8 mouse cellular contexts compared by ENCODE assay signal in the genomic region with DNA sequence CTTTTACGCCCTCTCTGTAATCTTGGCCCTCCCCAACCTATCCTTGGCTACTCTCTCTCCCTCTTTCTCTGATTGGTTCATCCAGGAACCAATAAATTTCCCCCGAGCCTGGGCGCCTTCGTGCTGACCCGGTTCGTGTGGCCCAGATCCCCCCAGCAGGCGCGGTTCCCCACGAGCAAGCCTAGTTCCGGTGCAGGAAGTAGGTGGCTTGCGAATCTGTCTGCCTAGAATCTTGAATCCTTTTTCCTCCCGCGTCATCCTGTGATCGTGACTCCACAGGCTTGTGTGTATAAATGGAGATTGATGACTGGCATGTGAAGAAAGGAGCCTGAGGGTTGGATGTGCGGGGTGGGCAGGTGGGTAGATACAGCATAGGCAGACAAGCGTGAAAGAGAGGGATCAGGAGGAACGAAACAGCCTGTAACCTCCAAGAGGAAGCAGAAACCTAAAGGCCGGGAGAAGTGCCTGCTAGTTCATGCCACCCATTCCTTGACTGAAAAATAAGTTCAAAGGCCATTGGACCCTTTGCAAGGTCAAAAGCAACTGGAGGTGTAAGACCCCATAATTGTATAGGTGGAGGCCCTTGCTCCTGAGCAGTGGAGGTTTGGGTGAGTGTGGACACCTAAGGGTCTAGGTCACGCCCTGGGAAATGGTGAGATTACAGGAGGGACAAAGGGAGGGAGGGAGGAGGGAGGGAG. TPM values are rescaled to one million over a fixed set of nuclear protein-coding genes. Genes with fewer than 3 reads are reported as not detected.
DNase-seq lines count a peak whose midpoint lies in the region; ATAC-seq lines count a peak whose summit lies in the region.

No protein-coding gene starts in this region.

- H3K9ac ChIP-seq in forebrain, embryonic 15.5 days (replicated peaks) = peak overlapping the region; percentile 86
- peak overlapping the region; percentile 86 for H3K9ac ChIP-seq in hindbrain, embryonic 12.5 days
- peak overlapping the region; percentile 91; the same call in 1 of the 2 replicates for H3K9ac ChIP-seq in neural tube, embryonic 14.5 days (replicated peaks; ENCODE audit: low read depth, low read length)

- H3K4me3 ChIP-seq in forebrain, embryonic 15.5 days = peak overlapping the region; percentile 85
- H3K4me3 ChIP-seq in hindbrain, embryonic 12.5 days = peak overlapping the region; percentile 79
- H3K4me3 ChIP-seq in neural tube, embryonic 14.5 days (ENCODE audit: low read depth, low read length) = peak overlapping the region; percentile 81

- H3K4me1 ChIP-seq in forebrain, embryonic 15.5 days = peaks cover 20% of the 10 kb centered on the region
- peaks cover 18% of the 10 kb centered on the region for H3K4me1 ChIP-seq in hindbrain, embryonic 12.5 days
- H3K4me1 ChIP-seq in neural tube, embryonic 14.5 days (ENCODE audit: control insufficient read depth, insufficient read depth, low read length) = no peaks in the 10 kb centered on the region

- peak overlapping the region; percentile 98 for H3K4me2 ChIP-seq in forebrain, embryonic 15.5 days (replicated peaks)
- peak overlapping the region; percentile 95 for H3K4me2 ChIP-seq in hindbrain, embryonic 12.5 days (replicated peaks)
- peak overlapping the region; percentile 96 for H3K4me2 ChIP-seq in neural tube, embryonic 14.5 days (ENCODE audit: low read depth, low read length)

- 2% methylated on average over 18 of the region's 19 CpGs for WGBS in forebrain, embryonic 15.5 days
- WGBS in hindbrain, embryonic 12.5 days = 2% methylated on average over 18 of the region's 19 CpGs
- WGBS in neural tube, embryonic 14.5 days = 2% methylated on average over 18 of the region's 19 CpGs

- DNase-seq in CD4-positive, CD25-positive, alpha-beta regulatory T cell, adult 2 months (ENCODE audit: low read depth, low spot score) = peak; percentile 74
- DNase-seq in layer of hippocampus, adult 8-10 months (ENCODE audit: low spot score in 2 of 2) = peak; percentile 39 to 47
- DNase-seq in lung, adult 18-20 months = peak; percentile 17 to 20

- H3K27ac ChIP-seq in forebrain, embryonic 15.5 days (replicated peaks) = peak overlapping the region; percentile 39; the same call in 1 of the 2 replicates
- peak overlapping the region; percentile 48 for H3K27ac ChIP-seq in hindbrain, embryonic 12.5 days
- H3K27ac ChIP-seq in neural tube, embryonic 14.5 days (ENCODE audit: low read depth, low read length) = peak overlapping the region; percentile 90

- no peaks in the 10 kb centered on the region for H3K9me3 ChIP-seq in forebrain, embryonic 15.5 days
- H3K9me3 ChIP-seq in hindbrain, embryonic 12.5 days (replicated peaks) = no peaks in the 10 kb centered on the region
- H3K9me3 ChIP-seq in neural tube, embryonic 14.5 days (ENCODE audit: control insufficient read depth, low read length) = no peaks in the 10 kb centered on the region

- no peaks in the 10 kb centered on the region for H3K36me3 ChIP-seq in forebrain, embryonic 15.5 days
- H3K36me3 ChIP-seq in hindbrain, embryonic 12.5 days = no peaks in the 10 kb centered on the region
- H3K36me3 ChIP-seq in neural tube, embryonic 14.5 days (ENCODE audit: control insufficient read depth, insufficient read depth, low read length) = no peaks in the 10 kb centered on the region

- ATAC-seq in cerebellum, adult (ENCODE audit: insufficient number of reproducible peaks, low FRiP score, low TSS enrichment) = peak; percentile 74
- ATAC-seq in forebrain, embryonic 15.5 days (replicated peaks) = 0 out of 2 replicates have a peak, but pooled peaks have one; percentile 14
- peak; percentile 59 for ATAC-seq in hindbrain, embryonic 12.5 days (ENCODE audit: low FRiP score)
- ATAC-seq in neural tube, embryonic 14.5 days (ENCODE audit: low read depth) = peak; percentile 30
- ATAC-seq in erythroblast, adult 5-6 weeks (replicated peaks; ENCODE audit: low FRiP score, poor library complexity, severe bottlenecking) = no peak

- H3K27me3 ChIP-seq in forebrain, embryonic 15.5 days = no peaks in the 10 kb centered on the region
- peaks cover 6% of the 10 kb centered on the region; the same call in 1 of the 2 replicates for H3K27me3 ChIP-seq in hindbrain, embryonic 12.5 days
- no peaks in the 10 kb centered on the region for H3K27me3 ChIP-seq in neural tube, embryonic 14.5 days (ENCODE audit: control insufficient read depth, insufficient read depth, low read length)

RNA-seq across cellular contexts. Expression of a gene that starts 2.0 kb away (rescaled TPM):
- 10.0 and 10.7 TPM in 2 replicates for polyA plus RNA-seq in forebrain, embryonic 15.5 days (2015; fragmentation: Nextera tagmentation; extraction: Ambion mirVana)
- 11.8 and 12.9 TPM in 2 replicates for polyA plus RNA-seq in hindbrain, embryonic 12.5 days (2016; fragmentation: Nextera tagmentation; extraction: Ambion mirVana)
- 10 to 100 TPM; 67.7 to 79.8 (median 72.7) TPM for total RNA-seq in layer of hippocampus, adult 8-10 months (2022)
- 35.4 and 41.5 TPM in 2 replicates for polyA plus RNA-seq in neural tube, embryonic 14.5 days (2014; fragmentation: Nextera tagmentation; extraction: Ambion mirVana)
- 6.5 and 11.7 TPM in 2 replicates for total RNA-seq in erythroblast, adult 5-6 weeks (2015; ENCODE audit: low replicate concordance)
- total RNA-seq in erythroblast, adult 5-6 weeks (2017; ENCODE audit: low replicate concordance) = 5.0 and 11.7 TPM in 2 replicates

Comparison
In these comparisons a context has a peak if more than half of its experiments do, and no peak if none do; other contexts are left out.
1. DNase-seq: peak in every context shown above with its lines; median percentile 74 in CD4-positive, CD25-positive, alpha-beta regulatory T cell, adult 2 months; 43 in layer of hippocampus, adult 8-10 months; 18 in lung, adult 18-20 months.
2. H3K27ac ChIP-seq: peak in every context shown above with its lines; median percentile 90 in neural tube, embryonic 14.5 days; 48 in hindbrain, embryonic 12.5 days; 39 in forebrain, embryonic 15.5 days.